Mouse (Mus musculus): ENCODE measurements around the gene Gucy1b2. TPM values are rescaled to one million over a fixed set of nuclear protein-coding genes. Genes with fewer than 3 reads are reported as not detected.

Gucy1b2 gene
- polyA plus RNA-seq, 1 experiment from 2014 or later: 0.67 TPM

DNA sequence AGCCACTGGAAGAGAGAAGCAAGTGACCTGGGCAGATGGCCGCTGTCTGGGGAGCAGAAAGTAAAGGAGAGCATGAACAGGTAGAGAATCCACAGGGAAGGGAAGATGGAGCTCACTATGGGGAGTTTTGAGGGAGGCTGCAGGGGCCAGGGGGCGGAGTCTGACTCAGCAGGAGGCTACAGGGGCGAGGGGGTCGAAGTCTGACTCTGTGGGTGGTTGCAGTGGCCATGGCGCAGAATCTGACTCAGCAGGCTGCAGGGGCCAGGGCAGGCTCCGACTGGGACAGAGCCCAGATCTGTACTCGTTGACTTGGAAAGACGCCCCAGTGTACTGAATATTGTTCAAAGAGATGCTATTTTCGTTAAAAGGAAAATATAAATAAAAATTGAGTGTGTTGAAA, 8.9 kb upstream of the Gucy1b2 start:
- peak overlapping the region; percentile 27; the same call in 1 of the 2 replicates for H3K4me2 ChIP-seq
- no peaks in the 10 kb centered on the region for H3K9me3 ChIP-seq
- WGBS: 16% methylated on average over 9 of the region's 9 CpGs
- H3K36me3 ChIP-seq: no peaks in the 10 kb centered on the region
- H3K27me3 ChIP-seq: no peaks in the 10 kb centered on the region
- no peak for ATAC-seq (ENCODE audit: low FRiP score, low read depth)
- H3K4me3 ChIP-seq: no peak overlapping the region
- H3K27ac ChIP-seq (replicated peaks): no peak overlapping the region
- no peak overlapping the region for H3K9ac ChIP-seq
- H3K4me1 ChIP-seq (replicated peaks): peaks cover 4% of the 10 kb centered on the region; the same call in 1 of the 2 replicates

- Histone ChIP-seq H3K9me3 (no peaks in the 10 kb centered on the region), H3K27ac (replicated peaks) (no peak overlapping the region), H3K4me3 (no peak overlapping the region), H3K4me1 (replicated peaks) (peaks cover 24% of the 10 kb centered on the region), H3K36me3 (no peaks in the 10 kb centered on the region), H3K9ac (no peak overlapping the region), H3K4me2 (no peak overlapping the region), H3K27me3 (no peaks in the 10 kb centered on the region)
- WGBS: 69% methylated on average over 11 of the region's 11 CpGs
- no peak for ATAC-seq (ENCODE audit: low FRiP score, low read depth)
These were observed 3.5 kb upstream of the Gucy1b2 start for GRCm38 (mm10) chr14:62459541-62459940.

GRCm38 (mm10) chr14:62457420-62458181, 1.5 kb upstream of the Gucy1b2 start:
- Histone ChIP-seq H3K27ac (replicated peaks) (no peak overlapping the region), H3K4me2 (peak overlapping the region; percentile 44), H3K4me3 (no peak overlapping the region), H3K36me3 (no peaks in the 10 kb centered on the region), H3K9me3 (no peaks in the 10 kb centered on the region), H3K9ac (no peak overlapping the region), H3K4me1 (replicated peaks) (peaks cover 30% of the 10 kb centered on the region), H3K27me3 (no peaks in the 10 kb centered on the region)
- 18% methylated on average over 22 of the region's 22 CpGs for WGBS
- ATAC-seq (ENCODE audit: low FRiP score, low read depth): peak; percentile 74; the same call in 1 of the 2 replicates

DNA sequence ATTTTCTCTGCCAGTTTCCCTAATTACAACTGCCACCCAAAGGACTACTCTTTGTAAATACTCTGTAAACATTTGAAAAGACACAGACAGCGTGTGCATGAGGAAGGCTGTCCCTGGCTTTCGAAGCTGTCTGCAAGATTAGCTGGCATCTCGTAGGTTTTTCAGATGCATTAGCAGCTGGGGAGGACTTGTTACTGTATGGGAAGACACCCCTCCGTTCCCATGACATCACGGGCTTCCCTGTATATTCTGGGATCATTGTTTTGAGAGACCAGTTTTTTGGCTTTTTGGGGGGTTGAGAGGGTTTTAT, 564 bp downstream of the Gucy1b2 start:
- Histone ChIP-seq H3K9me3 (no peaks in the 10 kb centered on the region), H3K27me3 (no peaks in the 10 kb centered on the region), H3K4me3 (no peak overlapping the region), H3K4me1 (replicated peaks) (peaks cover 30% of the 10 kb centered on the region), H3K27ac (replicated peaks) (no peak overlapping the region; the same call in 1 of the 2 replicates), H3K36me3 (no peaks in the 10 kb centered on the region), H3K9ac (no peak overlapping the region), H3K4me2 (peak overlapping the region; percentile 23)
- ATAC-seq (ENCODE audit: low FRiP score, low read depth): peak; percentile 59; the same call in 1 of the 2 replicates
- WGBS: 50% methylated on average over 5 of the region's 5 CpGs

GRCm38 (mm10) chr14:62454760-62455569, 1.1 kb downstream of the Gucy1b2 start:
- no peaks in the 10 kb centered on the region for H3K9me3 ChIP-seq
- no peaks in the 10 kb centered on the region for H3K36me3 ChIP-seq
- H3K9ac ChIP-seq: no peak overlapping the region
- peaks cover 30% of the 10 kb centered on the region for H3K4me1 ChIP-seq (replicated peaks)
- peak; percentile 83; the same call in 1 of the 2 replicates for ATAC-seq (ENCODE audit: low FRiP score, low read depth)
- 42% methylated on average over 9 of the region's 9 CpGs for WGBS
- peak overlapping the region; percentile 57 for H3K27ac ChIP-seq (replicated peaks)
- H3K4me3 ChIP-seq: no peak overlapping the region
- H3K4me2 ChIP-seq: peak overlapping the region; percentile 23
- H3K27me3 ChIP-seq: no peaks in the 10 kb centered on the region

GRCm38 (mm10) chr14:62454136-62454535, 2.0 kb downstream of the Gucy1b2 start:
- Histone ChIP-seq H3K27me3 (no peaks in the 10 kb centered on the region), H3K9me3 (no peaks in the 10 kb centered on the region), H3K9ac (no peak overlapping the region), H3K4me2 (no peak overlapping the region), H3K4me3 (no peak overlapping the region), H3K36me3 (no peaks in the 10 kb centered on the region), H3K4me1 (replicated peaks) (peaks cover 30% of the 10 kb centered on the region), H3K27ac (replicated peaks) (0 out of 2 replicates have a peak overlapping the region, but pooled peaks have one; percentile 57)
- no peak for ATAC-seq (ENCODE audit: low FRiP score, low read depth)
- 46% methylated on average over 3 of the region's 3 CpGs for WGBS

GRCm38 (mm10) chr14:62453276-62453675, 2.8 kb downstream of the Gucy1b2 start:
- Histone ChIP-seq H3K27me3 (no peaks in the 10 kb centered on the region), H3K9ac (no peak overlapping the region), H3K9me3 (no peaks in the 10 kb centered on the region), H3K4me1 (replicated peaks) (peaks cover 30% of the 10 kb centered on the region), H3K4me2 (no peak overlapping the region), H3K27ac (replicated peaks) (no peak overlapping the region), H3K4me3 (no peak overlapping the region), H3K36me3 (no peaks in the 10 kb centered on the region)
- 74% methylated on average over 11 of the region's 11 CpGs for WGBS
- ATAC-seq (ENCODE audit: low FRiP score, low read depth): no peak

DNA sequence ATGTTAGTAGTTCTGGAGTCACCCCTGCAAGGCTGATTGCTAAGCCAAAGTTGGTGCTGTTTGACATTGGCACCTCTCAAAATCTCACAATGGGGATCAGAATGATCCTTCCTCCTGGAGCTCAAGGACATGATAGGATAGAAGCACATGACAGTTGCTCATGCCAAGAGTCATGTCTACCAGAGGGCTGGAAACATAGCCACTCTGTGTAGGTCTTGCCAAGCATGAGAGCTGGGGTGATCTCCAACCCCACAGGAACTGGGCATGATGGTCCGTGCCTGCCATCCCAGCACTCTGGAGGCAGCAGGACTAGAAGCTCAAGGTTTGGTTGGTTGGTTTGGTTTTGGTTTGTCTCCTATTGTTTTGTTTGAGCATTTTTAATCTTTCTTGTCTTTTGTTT, 5.4 kb downstream of the Gucy1b2 start:
- Histone ChIP-seq H3K27me3 (no peaks in the 10 kb centered on the region), H3K9me3 (no peaks in the 10 kb centered on the region), H3K27ac (replicated peaks) (no peak overlapping the region), H3K4me1 (replicated peaks) (peaks cover 22% of the 10 kb centered on the region), H3K9ac (no peak overlapping the region), H3K4me2 (no peak overlapping the region), H3K4me3 (no peak overlapping the region), H3K36me3 (no peaks in the 10 kb centered on the region)
- 96% methylated on average over 1 of the region's 1 CpGs for WGBS
- no peak for ATAC-seq (ENCODE audit: low FRiP score, low read depth)

DNA sequence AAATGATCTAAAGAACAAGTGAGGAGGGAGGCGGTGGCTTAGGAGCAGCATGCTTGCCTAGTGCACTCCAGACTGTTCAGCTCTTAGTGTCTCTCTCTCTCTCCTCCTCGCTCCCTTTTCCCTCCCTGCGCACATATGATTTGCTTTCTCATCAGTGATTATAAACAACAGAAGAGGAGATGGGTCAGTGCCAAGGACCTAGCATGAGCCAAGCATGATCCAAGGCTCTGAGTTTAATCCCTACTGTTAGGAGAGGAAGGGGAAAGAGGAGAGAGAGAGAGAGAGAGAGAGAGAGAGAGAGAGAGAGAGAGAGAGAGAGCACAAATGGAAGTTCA, 8.9 kb downstream of the Gucy1b2 start:
- no peaks in the 10 kb centered on the region for H3K9me3 ChIP-seq
- 0 out of 2 replicates have a peak, but pooled peaks cover 4% of the 10 kb centered on the region for H3K4me1 ChIP-seq (replicated peaks)
- H3K4me3 ChIP-seq: no peak overlapping the region
- H3K36me3 ChIP-seq: no peaks in the 10 kb centered on the region
- H3K27ac ChIP-seq (replicated peaks): no peak overlapping the region
- ATAC-seq (ENCODE audit: low FRiP score, low read depth): peak; percentile 65; the same call in 1 of the 2 replicates
- no peak overlapping the region for H3K9ac ChIP-seq
- H3K27me3 ChIP-seq: no peaks in the 10 kb centered on the region
- H3K4me2 ChIP-seq: no peak overlapping the region
- WGBS: 64% methylated on average over 3 of the region's 3 CpGs

DNA sequence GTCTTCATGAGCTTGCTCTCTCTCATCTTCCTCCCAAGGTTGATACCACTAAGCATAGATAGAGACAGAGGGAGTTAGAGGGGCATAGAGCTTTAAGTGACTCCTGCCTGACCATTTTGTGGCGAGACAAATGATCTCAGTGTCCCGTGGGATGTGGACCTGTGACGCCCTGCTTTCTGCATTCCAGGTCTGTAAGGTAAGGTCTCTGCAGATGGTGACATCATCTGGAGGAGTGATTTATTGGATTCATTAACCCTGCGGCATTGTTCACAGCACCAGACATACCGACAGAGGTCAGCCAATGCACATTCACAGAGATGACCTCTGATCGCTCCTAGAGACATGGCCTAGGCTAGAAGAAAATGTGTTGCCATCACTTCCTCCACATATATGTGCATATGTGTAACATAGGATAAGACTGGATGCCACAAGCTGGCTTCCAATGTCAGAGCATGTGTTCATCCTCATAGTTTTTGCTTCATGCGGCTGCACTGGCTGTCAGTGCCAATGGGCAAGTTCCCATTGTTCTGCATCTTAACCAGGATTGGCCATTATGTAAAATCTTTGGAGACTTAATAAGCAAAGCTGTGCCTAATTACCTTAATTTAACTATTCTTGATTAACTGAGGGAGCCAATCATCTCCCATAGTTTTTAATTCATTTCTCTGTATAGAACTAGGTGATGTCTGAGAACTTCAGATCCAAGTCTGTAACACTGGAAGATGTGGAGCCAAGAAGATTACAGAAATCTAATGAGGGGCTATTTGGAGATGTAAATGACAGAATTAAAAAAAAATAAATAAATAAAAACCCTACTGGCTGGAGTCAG, 9.5 kb downstream of the Gucy1b2 start:
- Histone ChIP-seq H3K4me1 (replicated peaks) (0 out of 2 replicates have a peak, but pooled peaks cover 4% of the 10 kb centered on the region), H3K4me2 (no peak overlapping the region), H3K9me3 (no peaks in the 10 kb centered on the region), H3K27ac (replicated peaks) (no peak overlapping the region), H3K27me3 (no peaks in the 10 kb centered on the region), H3K36me3 (no peaks in the 10 kb centered on the region), H3K9ac (no peak overlapping the region), H3K4me3 (no peak overlapping the region)
- no peak for ATAC-seq (ENCODE audit: low FRiP score, low read depth)
- WGBS: 49% methylated on average over 7 of the region's 7 CpGs

DNA sequence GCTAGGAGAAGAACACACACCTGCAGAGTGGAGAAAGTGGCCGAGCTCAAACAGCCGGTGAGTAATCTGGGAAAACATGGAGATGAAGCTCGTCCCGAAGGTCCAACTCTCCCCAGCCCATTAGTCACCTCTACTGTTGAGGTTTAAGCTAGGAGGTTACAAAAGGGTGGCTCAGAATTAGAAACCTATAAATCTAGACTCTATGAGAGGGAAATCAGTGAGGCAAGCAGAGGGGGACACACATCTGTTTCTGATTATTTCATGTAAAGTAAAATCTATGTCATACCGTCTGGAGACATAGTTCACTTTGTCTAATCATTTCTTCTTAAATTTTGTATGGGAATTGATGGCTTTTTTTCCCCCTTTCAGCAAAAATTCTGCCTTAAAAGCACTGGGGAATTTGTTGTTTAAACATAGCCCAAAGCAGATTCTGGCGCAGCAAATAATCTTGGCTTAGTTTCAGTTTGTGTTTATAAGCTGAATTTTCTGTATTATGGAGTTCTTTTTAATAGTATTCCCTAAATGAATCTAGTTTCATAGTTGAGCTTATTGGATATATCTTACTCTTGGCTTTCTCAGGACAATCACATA, 12.2 kb downstream of the Gucy1b2 start:
- no peak overlapping the region for H3K9ac ChIP-seq
- H3K36me3 ChIP-seq: no peaks in the 10 kb centered on the region
- no peaks in the 10 kb centered on the region for H3K9me3 ChIP-seq
- H3K4me3 ChIP-seq: no peak overlapping the region
- 0 out of 2 replicates have a peak, but pooled peaks cover 4% of the 10 kb centered on the region for H3K4me1 ChIP-seq (replicated peaks)
- no peaks in the 10 kb centered on the region for H3K27me3 ChIP-seq
- H3K27ac ChIP-seq (replicated peaks): no peak overlapping the region
- H3K4me2 ChIP-seq: no peak overlapping the region
- WGBS: 82% methylated on average over 6 of the region's 6 CpGs
- no peak for ATAC-seq (ENCODE audit: low FRiP score, low read depth)

Data from hindbrain, embryonic 15.5 days (tissue).